Mouse (Mus musculus): ENCODE data around the gene 1700056E22Rik.

The 1700056E22Rik gene

DNA sequence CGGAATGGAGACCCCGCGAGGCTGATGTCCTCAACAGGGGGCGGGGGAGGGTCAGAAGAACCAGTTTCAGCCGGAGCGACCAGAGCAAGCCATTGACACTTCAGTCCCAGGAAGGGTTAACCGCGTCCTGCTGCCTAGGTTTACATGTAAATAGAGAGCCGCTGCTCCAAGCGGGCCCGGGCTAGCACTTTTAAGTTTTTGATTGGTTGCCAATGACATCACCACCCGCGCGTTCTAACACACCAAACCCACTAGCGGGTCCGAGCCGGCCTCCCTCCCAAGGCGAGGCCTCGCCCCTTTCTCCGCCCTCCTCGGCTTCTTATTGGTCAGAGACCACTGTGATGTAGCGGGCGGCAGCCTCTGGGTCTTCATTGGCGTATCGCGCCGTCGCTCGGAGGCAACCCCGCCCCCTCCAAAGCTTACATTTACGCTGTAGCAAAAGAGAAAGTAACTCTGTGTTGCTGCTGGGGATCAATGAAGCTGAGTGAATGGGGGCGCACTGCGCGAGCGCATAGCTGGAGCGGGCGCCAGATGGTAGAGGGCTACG, at the start of gene 1700056E22Rik:
1700056E22Rik (minus strand) TSS at position 291 of the 547 bp plus-strand sequence.
- in situ Hi-C loops (cut with MboI; ENCODE audit: low sequenced_read_pairs): no loop called here

GRCm38 (mm10) chr1:184083166-184083565, 49.1 kb upstream of the 1700056E22Rik start:
- in situ Hi-C loops (cut with MboI; ENCODE audit: low sequenced_read_pairs): no loop called here

- in situ Hi-C loops (cut with MboI; ENCODE audit: low sequenced_read_pairs): no loop called here
These were observed 48.6 kb upstream of the 1700056E22Rik start for GRCm38 (mm10) chr1:184082661-184083060.

DNA sequence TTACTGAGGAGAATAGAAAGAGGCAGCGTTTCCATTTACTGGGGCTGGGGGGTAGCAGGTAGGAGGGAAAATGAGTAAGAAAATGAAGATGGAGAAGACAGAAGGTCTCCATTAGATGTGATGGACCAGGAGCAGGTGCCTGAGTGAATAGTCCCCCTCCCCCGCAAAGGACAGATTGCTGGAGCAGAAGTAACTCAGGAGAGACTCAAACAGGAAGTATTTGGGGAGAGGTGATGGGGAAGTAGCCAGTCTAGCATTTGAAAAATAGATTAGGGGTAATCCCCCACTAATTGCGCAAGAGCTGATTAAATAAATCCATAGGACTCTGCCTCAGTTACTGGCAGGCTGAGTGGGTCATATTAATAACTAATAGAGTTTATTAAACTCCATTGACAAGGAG, 45.2 kb upstream of the 1700056E22Rik start:
- in situ Hi-C loops (cut with MboI; ENCODE audit: low sequenced_read_pairs): no loop called here

- in situ Hi-C loops (cut with MboI; ENCODE audit: low sequenced_read_pairs): no loop called here
These were observed 42.7 kb upstream of the 1700056E22Rik start for GRCm38 (mm10) chr1:184076756-184077155.

GRCm38 (mm10) chr1:184076065-184076464, 42.0 kb upstream of the 1700056E22Rik start:
- in situ Hi-C loops (cut with MboI; ENCODE audit: low sequenced_read_pairs): no loop called here

DNA sequence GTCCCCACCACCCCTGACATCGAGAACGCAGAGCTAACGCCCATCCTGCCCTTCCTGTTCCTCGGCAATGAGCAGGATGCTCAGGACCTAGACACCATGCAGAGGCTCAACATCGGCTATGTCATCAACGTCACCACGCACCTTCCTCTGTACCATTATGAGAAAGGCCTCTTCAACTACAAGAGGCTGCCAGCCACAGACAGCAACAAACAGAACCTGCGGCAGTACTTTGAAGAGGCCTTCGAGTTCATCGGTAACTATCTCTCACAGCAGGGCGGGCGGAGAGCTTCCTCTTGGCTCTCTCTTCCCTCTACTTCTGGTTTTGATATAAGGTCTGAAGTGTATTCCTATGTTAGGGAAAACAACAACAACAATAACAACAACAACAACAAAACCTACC, 34.9 kb upstream of the 1700056E22Rik start:
- in situ Hi-C loops (cut with MboI; ENCODE audit: low sequenced_read_pairs): no loop called here

GRCm38 (mm10) chr1:184067704-184068558, 33.8 kb upstream of the 1700056E22Rik start:
- in situ Hi-C loops (cut with MboI; ENCODE audit: low sequenced_read_pairs): no loop called here

- in situ Hi-C loops (cut with MboI; ENCODE audit: low sequenced_read_pairs): no loop called here
These were observed 32.6 kb upstream of the 1700056E22Rik start for GRCm38 (mm10) chr1:184066460-184067287.

DNA sequence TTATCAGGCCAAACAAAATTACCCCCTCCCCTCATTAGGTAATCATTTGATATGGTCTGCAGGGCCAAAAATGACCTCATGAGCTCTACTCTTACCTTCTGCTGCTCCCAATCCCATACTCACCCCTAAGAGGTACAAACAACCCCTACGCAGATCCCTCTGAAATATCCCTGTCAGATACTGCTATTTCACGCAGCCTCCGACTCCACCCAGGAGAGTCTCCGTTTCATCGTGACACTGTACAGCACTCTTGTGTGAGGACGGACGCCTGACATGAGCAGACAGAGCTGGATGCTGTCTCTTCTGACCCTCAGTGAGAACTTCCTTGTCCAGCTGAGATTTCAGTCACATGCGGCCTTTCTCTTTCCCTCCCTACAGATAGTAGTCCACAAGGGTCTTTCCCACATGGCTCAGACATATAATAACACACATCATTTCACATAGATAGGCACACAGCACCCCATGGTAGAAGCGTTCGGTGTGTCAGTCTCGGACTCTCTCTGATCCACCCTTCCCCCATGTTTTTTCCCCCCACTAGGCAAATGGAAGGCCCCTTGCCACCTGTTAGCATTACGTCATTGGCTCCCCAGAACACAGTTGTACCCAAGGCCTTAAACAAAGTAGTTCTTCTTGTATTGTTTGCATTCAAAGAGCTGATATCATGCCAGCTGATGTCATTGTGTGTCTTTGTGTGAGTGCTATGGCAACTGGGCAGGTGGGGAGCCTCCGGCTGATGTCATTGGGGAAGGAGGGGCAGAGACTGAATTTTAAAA, 31.7 kb upstream of the 1700056E22Rik start:
- in situ Hi-C loops (cut with MboI; ENCODE audit: low sequenced_read_pairs): no loop called here

- in situ Hi-C loops (cut with MboI; ENCODE audit: low sequenced_read_pairs): no loop called here
These were observed 30.2 kb upstream of the 1700056E22Rik start for GRCm38 (mm10) chr1:184064306-184064705.

DNA sequence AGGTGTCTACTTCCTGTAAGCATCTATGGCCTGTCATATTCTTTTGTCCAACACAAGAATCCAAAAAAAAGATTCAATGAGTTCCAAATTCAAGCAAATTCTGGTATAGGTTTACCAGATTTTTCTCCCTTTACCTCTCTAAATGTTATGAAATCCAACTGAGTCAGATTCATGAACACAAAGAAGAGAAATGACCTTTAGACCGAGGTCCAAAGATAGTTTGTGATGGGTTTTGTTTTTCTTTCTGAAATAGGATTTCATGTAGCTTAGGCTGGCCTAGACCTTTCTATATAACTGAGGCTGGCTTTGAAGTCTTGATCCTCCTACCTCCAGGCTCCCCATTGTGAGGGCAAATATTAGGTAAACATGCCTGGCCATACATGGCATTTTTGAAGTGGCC, 27.8 kb upstream of the 1700056E22Rik start:
- in situ Hi-C loops (cut with MboI; ENCODE audit: low sequenced_read_pairs): no loop called here

- in situ Hi-C loops (cut with MboI; ENCODE audit: low sequenced_read_pairs): no loop called here
These were observed 27.0 kb upstream of the 1700056E22Rik start for GRCm38 (mm10) chr1:184060828-184061734.

DNA sequence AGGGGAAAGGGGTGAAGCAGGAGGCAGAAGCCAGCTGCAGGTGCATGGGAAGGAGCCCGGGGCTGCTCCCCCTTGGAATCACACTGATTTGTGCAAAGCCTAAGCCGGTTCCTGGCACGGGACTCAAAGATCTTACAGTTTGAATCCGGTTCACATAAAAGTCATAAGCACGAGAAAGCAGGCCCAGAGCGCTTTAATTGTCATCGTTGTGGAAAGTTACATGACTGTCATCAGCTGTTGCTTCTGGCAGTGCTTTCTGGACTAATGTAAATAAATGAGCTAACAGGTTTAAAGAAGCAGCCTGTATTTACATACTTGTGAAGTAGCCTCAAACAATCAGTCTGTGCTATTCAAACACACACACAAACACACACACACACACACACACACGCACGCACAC, 26.3 kb upstream of the 1700056E22Rik start:
- in situ Hi-C loops (cut with MboI; ENCODE audit: low sequenced_read_pairs): no loop called here

- in situ Hi-C loops (cut with MboI; ENCODE audit: low sequenced_read_pairs): no loop called here
These were observed 25.7 kb upstream of the 1700056E22Rik start for GRCm38 (mm10) chr1:184059814-184060213.

GRCm38 (mm10) chr1:184058206-184058605, 24.1 kb upstream of the 1700056E22Rik start:
- in situ Hi-C loops (cut with MboI; ENCODE audit: low sequenced_read_pairs): no loop called here

DNA sequence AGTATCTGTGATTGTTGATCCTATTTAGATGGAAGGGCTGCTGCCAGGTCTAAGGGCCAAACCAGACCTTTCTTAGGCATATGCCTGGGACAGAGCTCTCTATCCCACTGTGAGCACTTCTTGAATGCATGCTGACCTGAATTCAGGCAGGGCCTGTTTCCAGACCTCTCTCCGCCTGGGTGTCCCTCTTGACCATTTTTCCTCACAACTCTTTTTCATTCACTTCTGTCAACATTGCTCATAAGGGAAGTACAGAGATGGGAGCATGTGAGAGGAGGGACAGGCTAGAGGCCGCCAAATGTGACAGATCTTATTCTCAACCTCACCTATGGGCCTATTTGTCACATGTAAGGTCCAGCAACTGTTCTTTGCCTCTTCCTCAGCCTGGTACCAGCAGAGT, 20.1 kb upstream of the 1700056E22Rik start:
- in situ Hi-C loops (cut with MboI; ENCODE audit: low sequenced_read_pairs): no loop called here

DNA sequence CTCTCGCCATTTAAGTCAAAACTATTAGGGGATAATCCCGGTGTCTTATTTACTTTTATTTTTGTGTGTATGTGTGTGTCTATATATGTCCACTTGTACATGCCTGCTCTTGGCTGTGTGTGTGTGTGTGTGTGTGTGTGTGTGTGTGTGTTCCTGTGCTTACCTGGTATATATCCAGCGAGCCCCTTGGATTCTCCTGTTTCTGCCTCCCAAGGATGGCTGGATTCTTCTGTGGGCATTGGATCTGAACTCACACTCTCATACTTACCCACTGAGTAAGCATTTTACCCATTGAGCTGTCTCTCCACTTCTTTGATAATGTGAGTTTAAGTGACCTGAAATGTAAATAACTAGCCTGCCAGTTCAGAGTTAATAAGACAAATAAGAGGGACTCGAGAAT, 19.6 kb upstream of the 1700056E22Rik start:
- in situ Hi-C loops (cut with MboI; ENCODE audit: low sequenced_read_pairs): no loop called here

DNA sequence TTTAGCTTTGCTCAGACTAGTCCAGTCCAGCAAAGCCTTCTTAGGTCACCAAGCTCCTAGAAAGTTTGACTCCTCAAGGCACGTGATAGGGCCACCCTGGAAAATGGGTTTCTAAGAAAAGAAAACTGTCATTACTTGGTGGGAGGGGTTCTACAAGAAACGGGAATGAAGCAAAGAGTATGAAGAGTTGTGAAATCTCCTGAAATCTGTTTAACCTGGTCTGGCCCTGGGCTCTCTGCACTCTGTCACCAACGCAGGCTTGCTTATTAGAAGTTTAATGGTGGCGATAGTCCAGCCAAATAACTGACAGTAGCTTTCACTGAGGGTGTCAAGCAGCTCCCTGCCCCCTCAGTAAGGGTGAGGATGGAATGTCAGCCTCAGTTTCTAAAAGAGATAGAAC, 19.0 kb upstream of the 1700056E22Rik start:
- in situ Hi-C loops (cut with MboI; ENCODE audit: low sequenced_read_pairs): no loop called here

GRCm38 (mm10) chr1:184052331-184052730, 18.2 kb upstream of the 1700056E22Rik start:
- in situ Hi-C loops (cut with MboI; ENCODE audit: low sequenced_read_pairs): no loop called here
